Mouse (Mus musculus): Measurements from ENCODE around the gene Qsox2. TPM values are rescaled to one million over a fixed set of nuclear protein-coding genes. Genes with fewer than 3 reads are reported as not detected.

Gene Qsox2
- polyA plus RNA-seq, 1 experiment, result 51.8 TPM

GRCm38 (mm10) chr2:26166890-26167289 lies 70.4 kb downstream of the Qsox2 start:
- no peak for DNase-seq (ENCODE audit: low read depth)

Other genes starting within 250 kb of the Qsox2 start
- 39.0 and 58.8 TPM in 2 replicates for gene Ubac1, start 215.8 kb downstream of the Qsox2 start, polyA plus RNA-seq (2012; rRNA removed)
- 34.9 and 43.5 TPM in 2 replicates for gene Nacc2, start 114.3 kb downstream of the Qsox2 start, polyA plus RNA-seq (2012; rRNA removed)
- gene Lhx3, start 29.2 kb downstream of the Qsox2 start, polyA plus RNA-seq (2012; rRNA removed), result 0.07 TPM in 1 of 2 replicates, not detected in the other
- 6.0 and 10.6 TPM in 2 replicates for gene Ccdc187, start 57.0 kb upstream of the Qsox2 start, polyA plus RNA-seq (2012; rRNA removed)
- gene Gpsm1, start 78.0 kb upstream of the Qsox2 start, polyA plus RNA-seq (2012; rRNA removed), result 14.8 and 17.7 TPM in 2 replicates
- 19.0 and 23.4 TPM in 2 replicates for gene Dnlz, start 114.6 kb upstream of the Qsox2 start, polyA plus RNA-seq (2012; rRNA removed)
- gene Card9, start 123.4 kb upstream of the Qsox2 start, polyA plus RNA-seq (2012; rRNA removed), result 11.8 and 15.7 TPM in 2 replicates
- gene Snapc4, start 143.1 kb upstream of the Qsox2 start, polyA plus RNA-seq (2012; rRNA removed), result 69.7 and 95.4 TPM in 2 replicates
- 121 and 129 TPM in 2 replicates for gene Entr1, start 151.8 kb upstream of the Qsox2 start, polyA plus RNA-seq (2012; rRNA removed)
- 44.4 and 52.8 TPM in 2 replicates for gene Pmpca, start 151.8 kb upstream of the Qsox2 start, polyA plus RNA-seq (2012; rRNA removed)
- 24.9 and 28.2 TPM in 2 replicates for gene Inpp5e, start 171.7 kb upstream of the Qsox2 start, polyA plus RNA-seq (2012; rRNA removed)
- 115 and 122 TPM in 2 replicates for gene Sec16a, start 207.7 kb upstream of the Qsox2 start, polyA plus RNA-seq (2012; rRNA removed)